Mouse (Mus musculus): ENCODE data around the gene Csmd2. TPM values are rescaled to one million over a fixed set of nuclear protein-coding genes. Genes with fewer than 3 reads are reported as not detected.
A peak's percentile ranks its signal among the peaks of the same experiment; 100 is the strongest.

Csmd2 gene
- total and polyA plus RNA-seq, 2 experiments from 2014 or later: 9.1 to 48.2 TPM

DNA sequence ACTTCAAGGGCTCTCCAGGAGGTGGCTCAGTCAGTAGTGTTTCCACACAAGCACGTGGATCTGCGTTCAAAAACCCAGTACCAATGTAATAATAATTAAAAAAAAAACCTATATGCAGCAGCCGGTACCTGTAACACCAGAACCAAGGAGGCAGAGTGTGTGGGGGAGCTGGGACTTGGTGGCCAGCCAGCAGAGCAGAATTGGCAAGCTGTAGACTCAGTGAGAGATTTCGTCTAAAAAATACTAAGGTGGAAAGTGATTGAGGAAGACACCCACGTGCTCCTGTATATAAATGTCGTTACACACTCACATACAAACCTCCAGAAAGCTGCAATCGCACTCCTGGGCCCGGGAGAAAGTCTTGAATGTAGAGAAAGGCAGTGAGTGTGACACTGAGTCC, 316.4 kb downstream of the Csmd2 start:
- H3K27me3 ChIP-seq (ENCODE audit: insufficient read depth, low read length): no peaks in the 10 kb centered on the region
- no peak overlapping the region for H3K4me3 ChIP-seq (ENCODE audit: low read depth, low read length)
- no peaks in the 10 kb centered on the region for H3K4me1 ChIP-seq (ENCODE audit: insufficient read depth, low read length)
- no peak overlapping the region for H3K27ac ChIP-seq (ENCODE audit: low read depth, low read length)
- H3K36me3 ChIP-seq (ENCODE audit: insufficient read depth, low read length): peaks cover 7% of the 10 kb centered on the region; the same call in 1 of the 2 replicates
- ATAC-seq (ENCODE audit: low FRiP score) (no peak), DNase-seq (ENCODE audit: low spot score) (no peak)
- no peak overlapping the region for H3K4me2 ChIP-seq (ENCODE audit: low read depth, low read length, poor library complexity, severe bottlenecking)
- 74% methylated on average over 8 of the region's 8 CpGs for WGBS
- H3K9me3 ChIP-seq (ENCODE audit: low read length): no peaks in the 10 kb centered on the region
- no peak overlapping the region for H3K9ac ChIP-seq (replicated peaks; ENCODE audit: low read length, poor library complexity, severe bottlenecking)
- no peak for TF ChIP-seq CTCF (IDR thresholded peaks at IDR 0.05)

DNA sequence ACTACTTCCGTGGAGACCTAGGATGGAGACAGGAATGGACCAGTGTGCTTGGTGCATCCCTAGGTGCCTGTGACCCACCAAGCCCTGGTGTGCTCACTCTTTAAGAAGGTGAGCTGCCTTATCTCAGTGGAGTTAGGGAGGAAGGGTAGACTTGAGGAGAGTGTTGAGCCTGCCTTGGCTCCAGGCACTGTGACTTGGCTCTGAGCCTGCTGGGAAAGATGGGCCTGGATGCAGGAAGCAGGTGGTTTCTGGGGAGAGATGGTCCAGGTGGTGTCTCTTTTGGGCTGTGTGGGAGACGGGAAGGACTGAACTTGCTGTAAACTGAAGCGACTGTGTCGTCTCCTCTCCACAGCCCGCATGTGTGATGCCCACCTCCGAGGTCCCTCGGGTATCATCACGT, 318.4 kb downstream of the Csmd2 start:
- 95% methylated on average over 8 of the region's 8 CpGs for WGBS
- Histone ChIP-seq H3K36me3 (ENCODE audit: insufficient read depth, low read length) (peaks cover 6% of the 10 kb centered on the region; the same call in 1 of the 2 replicates), H3K9ac (replicated peaks; ENCODE audit: low read length, poor library complexity, severe bottlenecking) (no peak overlapping the region), H3K4me1 (ENCODE audit: insufficient read depth, low read length) (no peaks in the 10 kb centered on the region), H3K9me3 (ENCODE audit: low read length) (no peaks in the 10 kb centered on the region), H3K4me2 (ENCODE audit: low read depth, low read length, poor library complexity, severe bottlenecking) (no peak overlapping the region), H3K4me3 (ENCODE audit: low read depth, low read length) (no peak overlapping the region), H3K27ac (ENCODE audit: low read depth, low read length) (no peak overlapping the region), H3K27me3 (ENCODE audit: insufficient read depth, low read length) (no peaks in the 10 kb centered on the region)
- ATAC-seq (ENCODE audit: low FRiP score): no peak
- DNase-seq (ENCODE audit: low spot score): no peak
- TF ChIP-seq CTCF (IDR thresholded peaks at IDR 0.05): no peak

DNA sequence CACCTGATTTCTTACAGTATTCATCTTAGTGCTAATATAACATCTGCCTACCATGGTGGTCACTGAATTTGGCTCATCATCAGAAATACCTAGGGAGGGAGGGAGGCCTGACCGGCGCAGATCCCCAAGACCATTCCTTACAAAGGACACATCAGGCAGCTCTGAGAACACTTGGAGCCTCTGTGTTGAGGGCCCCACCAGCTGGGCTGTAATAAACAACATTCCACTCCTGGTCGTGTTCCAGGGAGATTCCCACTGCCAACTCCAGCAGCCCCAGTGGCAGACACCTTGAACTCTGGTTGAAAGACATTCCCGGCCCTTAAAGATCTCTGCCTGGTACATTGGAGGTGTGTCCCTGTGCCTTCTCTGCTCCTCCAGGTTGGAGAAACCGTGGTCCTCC, 327.7 kb downstream of the Csmd2 start:
- 73% methylated on average over 5 of the region's 5 CpGs for WGBS
- TF ChIP-seq CTCF (IDR thresholded peaks at IDR 0.05): no peak
- no peak overlapping the region for H3K4me2 ChIP-seq (ENCODE audit: low read depth, low read length, poor library complexity, severe bottlenecking)
- H3K9me3 ChIP-seq (ENCODE audit: low read length): no peaks in the 10 kb centered on the region
- peaks cover 17% of the 10 kb centered on the region for H3K36me3 ChIP-seq (ENCODE audit: insufficient read depth, low read length)
- ATAC-seq (ENCODE audit: low FRiP score): no peak
- no peak for DNase-seq (ENCODE audit: low spot score)
- no peaks in the 10 kb centered on the region for H3K4me1 ChIP-seq (ENCODE audit: insufficient read depth, low read length)
- no peak overlapping the region for H3K9ac ChIP-seq (replicated peaks; ENCODE audit: low read length, poor library complexity, severe bottlenecking)
- H3K4me3 ChIP-seq (ENCODE audit: low read depth, low read length): no peak overlapping the region
- H3K27me3 ChIP-seq (ENCODE audit: insufficient read depth, low read length): no peaks in the 10 kb centered on the region
- no peak overlapping the region for H3K27ac ChIP-seq (ENCODE audit: low read depth, low read length)

DNA sequence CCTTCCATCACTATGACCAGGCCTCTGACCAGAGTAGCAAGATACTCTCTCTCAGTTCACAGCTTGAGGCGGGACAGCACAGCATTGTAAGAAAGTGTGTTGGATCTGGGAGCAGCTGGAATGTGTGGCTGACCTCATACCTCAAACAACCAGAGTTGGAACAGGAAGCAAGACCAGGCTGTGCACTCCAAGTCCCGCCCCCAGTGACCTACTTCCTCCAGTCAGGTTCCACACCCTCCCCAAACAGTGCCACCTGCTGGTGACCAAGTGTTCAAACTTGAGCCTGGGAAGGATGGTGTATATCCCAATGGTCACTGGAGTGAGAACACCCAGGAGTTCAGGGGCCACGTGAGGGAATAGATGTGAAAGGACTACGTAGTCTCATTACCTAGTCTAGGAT, 330.3 kb downstream of the Csmd2 start:
- peak; percentile 33 for DNase-seq (ENCODE audit: low spot score)
- Histone ChIP-seq H3K4me3 (ENCODE audit: low read depth, low read length) (no peak overlapping the region), H3K36me3 (ENCODE audit: insufficient read depth, low read length) (peaks cover 34% of the 10 kb centered on the region), H3K9me3 (ENCODE audit: low read length) (no peaks in the 10 kb centered on the region), H3K27ac (ENCODE audit: low read depth, low read length) (no peak overlapping the region), H3K4me1 (ENCODE audit: insufficient read depth, low read length) (no peaks in the 10 kb centered on the region), H3K4me2 (ENCODE audit: low read depth, low read length, poor library complexity, severe bottlenecking) (no peak overlapping the region), H3K9ac (replicated peaks; ENCODE audit: low read length, poor library complexity, severe bottlenecking) (no peak overlapping the region), H3K27me3 (ENCODE audit: insufficient read depth, low read length) (no peaks in the 10 kb centered on the region)
- WGBS: 97% methylated on average over 4 of the region's 4 CpGs
- peak; percentile 53 for TF ChIP-seq CTCF (IDR thresholded peaks at IDR 0.05)
- ATAC-seq (ENCODE audit: low FRiP score): no peak

DNA sequence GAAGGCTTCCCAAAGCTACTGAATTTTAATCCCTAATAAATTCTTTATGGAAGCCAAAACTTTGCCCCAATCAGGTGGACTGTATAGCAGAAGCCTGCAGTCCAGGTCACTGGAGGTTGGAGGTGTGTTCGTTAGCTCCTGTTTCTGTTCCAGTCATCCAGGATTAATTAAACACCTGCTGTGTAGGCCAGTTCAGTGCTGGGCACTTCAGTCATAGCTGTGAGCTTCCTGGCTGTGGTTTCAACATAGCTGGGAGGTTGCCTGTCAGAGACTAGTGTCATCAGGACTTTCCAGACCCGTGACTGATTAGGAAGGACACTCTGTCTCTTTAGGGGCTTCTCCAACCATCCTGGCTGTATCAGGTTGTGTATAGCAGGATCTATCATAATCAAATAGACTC, 337.9 kb downstream of the Csmd2 start:
- 52% methylated on average over 2 of the region's 2 CpGs for WGBS
- no peak for TF ChIP-seq CTCF (IDR thresholded peaks at IDR 0.05)
- Histone ChIP-seq H3K27me3 (ENCODE audit: insufficient read depth, low read length) (no peaks in the 10 kb centered on the region), H3K27ac (ENCODE audit: low read depth, low read length) (no peak overlapping the region), H3K9me3 (ENCODE audit: low read length) (no peaks in the 10 kb centered on the region), H3K4me3 (ENCODE audit: low read depth, low read length) (no peak overlapping the region), H3K4me2 (ENCODE audit: low read depth, low read length, poor library complexity, severe bottlenecking) (no peak overlapping the region), H3K36me3 (ENCODE audit: insufficient read depth, low read length) (peaks cover 28% of the 10 kb centered on the region), H3K9ac (replicated peaks; ENCODE audit: low read length, poor library complexity, severe bottlenecking) (no peak overlapping the region), H3K4me1 (ENCODE audit: insufficient read depth, low read length) (no peaks in the 10 kb centered on the region; the same call in 1 of the 2 replicates)
- no peak for ATAC-seq (ENCODE audit: low FRiP score)
- DNase-seq (ENCODE audit: low spot score): no peak

DNA sequence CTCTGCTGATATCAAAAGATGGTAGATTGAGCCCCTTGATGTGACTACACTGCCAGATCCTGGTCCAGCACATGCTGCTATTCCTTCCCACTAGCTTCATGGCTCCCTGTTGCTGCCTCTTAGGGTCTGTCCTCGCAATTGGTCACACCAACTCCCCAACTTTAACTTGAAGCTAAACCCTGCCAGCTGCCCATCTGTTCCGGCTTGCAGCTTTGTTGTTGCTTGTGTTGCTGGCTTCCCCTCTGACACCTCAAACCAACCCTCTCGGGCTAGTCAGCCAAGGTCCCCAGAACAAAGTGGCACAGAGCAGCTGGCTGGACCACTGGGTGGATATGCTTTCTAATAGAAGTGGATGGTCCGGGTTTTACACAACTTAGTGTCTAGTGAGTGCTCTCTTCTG, 339.1 kb downstream of the Csmd2 start:
- H3K4me2 ChIP-seq (ENCODE audit: low read depth, low read length, poor library complexity, severe bottlenecking): no peak overlapping the region
- no peak for TF ChIP-seq CTCF (IDR thresholded peaks at IDR 0.05)
- no peak overlapping the region for H3K4me3 ChIP-seq (ENCODE audit: low read depth, low read length)
- H3K36me3 ChIP-seq (ENCODE audit: insufficient read depth, low read length): peaks cover 21% of the 10 kb centered on the region
- H3K4me1 ChIP-seq (ENCODE audit: insufficient read depth, low read length): no peaks in the 10 kb centered on the region; the same call in 1 of the 2 replicates
- WGBS: 58% methylated on average over 4 of the region's 4 CpGs
- no peak overlapping the region for H3K27ac ChIP-seq (ENCODE audit: low read depth, low read length)
- DNase-seq (ENCODE audit: low spot score) (peak; percentile 65), ATAC-seq (ENCODE audit: low FRiP score) (no peak)
- H3K27me3 ChIP-seq (ENCODE audit: insufficient read depth, low read length): no peaks in the 10 kb centered on the region
- no peaks in the 10 kb centered on the region for H3K9me3 ChIP-seq (ENCODE audit: low read length)
- no peak overlapping the region for H3K9ac ChIP-seq (replicated peaks; ENCODE audit: low read length, poor library complexity, severe bottlenecking)

Data from midbrain, postnatal 0 days (tissue).